Mouse (Mus musculus) layer of hippocampus, adult 2 months (tissue): ENCODE data around the gene Prune1. TPM values are rescaled to one million over a fixed set of nuclear protein-coding genes. Genes with fewer than 3 reads are reported as not detected.

ENCODE experiments used
- DNase-seq, 2 experiments: peaks; one replicate each; pipeline ENCODE4 v3.0.0; 2022; ENCODE audit warnings: low spot score in 2 of 2
- H3K27ac ChIP-seq: fragments of 200-600 bp; 2 replicates; pipeline ENCODE4 v1.8.1; 2022
- H3K4me3 ChIP-seq: fragments of 200-600 bp; 2 replicates; pipeline ENCODE4 v1.8.1; 2022; ENCODE audit warnings: mild to moderate bottlenecking
- CTCF ChIP-seq: fragments of 200-600 bp; conservative IDR thresholded peaks from 2 replicates; pipeline ENCODE4 v1.8.1; 2022; ENCODE audit warnings: antibody characterized with exemption, mild to moderate bottlenecking, moderate library complexity
- total RNA-seq, 2 experiments: library from RNA; stranded (reverse); gene quantifications; 2 replicates each; pipeline ENCODE4 v1.2.3; 2021

Gene Prune1
- total RNA-seq, 2 experiments from 2014 or later, result 22.0 to 22.4 TPM

DNA sequence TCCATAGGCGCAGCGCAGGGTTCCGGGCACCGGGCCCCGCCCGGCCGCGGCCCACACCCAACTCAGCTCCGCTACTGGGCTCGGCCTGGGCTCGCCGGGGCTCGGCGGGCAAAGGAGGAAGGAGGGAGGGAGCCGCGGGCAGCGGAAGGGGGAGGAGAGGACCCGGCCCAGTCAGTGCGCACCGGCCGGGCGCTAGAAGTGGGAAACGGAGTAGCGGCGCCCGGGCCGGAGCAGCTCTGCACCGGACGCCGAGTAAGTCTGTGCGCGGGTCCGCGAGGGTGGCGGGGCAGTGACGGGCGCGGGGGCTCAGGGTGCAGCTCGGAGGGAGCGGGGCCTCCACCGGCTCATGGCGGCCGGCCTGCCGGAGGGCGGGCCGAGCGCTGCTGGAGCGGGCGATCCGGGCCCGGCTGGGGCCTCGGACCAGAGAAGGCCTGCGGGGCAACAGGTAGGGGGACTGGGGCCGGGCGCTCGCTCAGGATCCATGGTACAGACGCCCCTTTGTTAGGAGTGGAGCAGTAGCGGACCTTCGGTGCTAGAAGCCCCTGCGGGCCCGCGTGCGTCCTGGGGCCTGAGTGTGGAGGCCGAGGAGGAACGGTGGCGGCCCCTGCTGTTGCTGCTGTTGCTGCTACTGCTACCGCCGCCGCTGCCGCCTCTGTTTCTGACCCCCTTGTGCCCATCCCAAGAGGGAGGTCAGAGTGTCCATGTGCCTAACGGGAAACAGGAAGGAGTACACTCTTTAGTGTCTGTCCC lies 33.4 kb upstream of the Prune1 start:
- TF ChIP-seq CTCF, result peak; percentile 49
- Histone ChIP-seq H3K4me3 (peak overlapping the region; percentile 83), H3K27ac (peak overlapping the region; percentile 98)
- peak; percentile 57 to 58 for DNase-seq

DNA sequence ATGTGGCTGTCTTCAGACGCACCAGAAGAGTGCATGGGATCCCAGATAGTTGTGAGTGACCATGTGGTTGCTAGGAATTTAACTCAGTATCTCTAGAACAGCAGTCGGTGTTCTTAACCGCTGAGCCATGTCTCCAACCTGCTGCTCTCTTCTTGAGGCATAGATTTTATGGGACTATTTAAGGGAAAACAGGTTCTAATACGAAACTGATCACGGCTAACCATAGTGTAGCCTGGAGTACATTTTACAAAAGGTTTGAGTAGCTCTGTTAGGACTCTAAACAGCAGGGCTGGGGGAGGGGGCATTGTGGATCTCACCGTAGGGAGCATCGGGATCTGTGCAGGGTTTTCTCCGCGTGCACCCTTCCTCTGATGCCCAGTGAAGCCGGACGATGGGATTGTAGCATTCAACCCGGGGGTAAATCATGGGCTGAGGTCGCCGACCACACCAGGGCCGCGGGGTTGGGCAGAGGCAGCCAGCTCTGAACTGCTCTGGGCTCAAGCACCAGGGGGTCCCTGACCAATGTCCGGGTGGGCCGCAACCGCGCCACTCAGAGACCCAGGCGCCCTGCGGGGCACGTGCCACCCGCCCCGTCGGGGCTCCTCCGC lies 32.7 kb upstream of the Prune1 start, which contains the start of gene Cers2:
Gene Cers2, plus strand, starts transcription at position 306 of the 608 bp plus-strand sequence.
- Histone ChIP-seq H3K4me3 (peak within 1 kb of the TSS; percentile 83), H3K27ac (peak within 1 kb of the TSS; percentile 98)
- DNase-seq, result no peak
- TF ChIP-seq CTCF, result no peak

DNA sequence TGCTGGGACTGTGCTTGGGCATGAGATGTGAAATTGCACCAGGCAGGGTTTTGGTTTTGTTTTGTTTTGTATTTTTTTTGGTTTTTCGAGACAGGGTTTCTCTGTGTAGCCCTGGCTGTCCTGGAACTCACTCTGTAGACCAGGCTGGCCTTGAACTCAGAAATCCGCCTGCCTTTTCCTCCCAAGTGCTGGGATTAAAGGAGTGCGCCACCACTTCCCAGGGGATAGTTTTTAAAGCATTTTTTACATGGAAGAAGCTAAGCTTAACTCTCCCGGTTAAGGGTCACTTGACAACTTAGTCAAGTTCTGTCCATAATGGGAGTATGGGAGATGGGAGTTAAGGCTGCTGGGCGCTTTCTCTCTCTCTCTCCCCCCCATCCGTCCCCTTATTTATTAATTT lies 32.2 kb upstream of the Prune1 start:
- Histone ChIP-seq H3K4me3 (no peak overlapping the region; the same call in 1 of the 2 replicates), H3K27ac (peak overlapping the region; percentile 98; the same call in 1 of the 2 replicates)
- no peak for TF ChIP-seq CTCF
- no peak for DNase-seq

DNA sequence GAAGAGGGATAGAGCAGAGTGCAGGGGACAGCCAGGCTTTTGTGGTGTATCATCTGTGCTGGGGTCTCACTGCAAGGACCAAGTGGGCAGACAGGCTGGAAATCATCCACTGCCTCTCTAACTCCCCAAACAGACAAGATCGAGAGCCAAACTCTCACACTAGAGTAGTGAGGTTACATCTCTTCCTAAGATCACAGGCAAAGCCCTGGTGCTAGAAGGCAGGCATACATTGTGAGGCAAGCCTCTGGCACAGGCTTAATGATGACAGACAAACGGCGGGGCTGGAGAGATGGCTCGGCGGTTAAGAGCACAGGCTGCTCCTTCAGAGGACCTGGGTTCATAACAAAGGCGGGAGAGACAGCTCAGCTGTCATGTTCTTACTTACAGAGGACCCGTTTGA lies 31.6 kb upstream of the Prune1 start:
- no peak overlapping the region for H3K27ac ChIP-seq
- no peak for DNase-seq
- TF ChIP-seq CTCF, result no peak
- H3K4me3 ChIP-seq, result no peak overlapping the region

DNA sequence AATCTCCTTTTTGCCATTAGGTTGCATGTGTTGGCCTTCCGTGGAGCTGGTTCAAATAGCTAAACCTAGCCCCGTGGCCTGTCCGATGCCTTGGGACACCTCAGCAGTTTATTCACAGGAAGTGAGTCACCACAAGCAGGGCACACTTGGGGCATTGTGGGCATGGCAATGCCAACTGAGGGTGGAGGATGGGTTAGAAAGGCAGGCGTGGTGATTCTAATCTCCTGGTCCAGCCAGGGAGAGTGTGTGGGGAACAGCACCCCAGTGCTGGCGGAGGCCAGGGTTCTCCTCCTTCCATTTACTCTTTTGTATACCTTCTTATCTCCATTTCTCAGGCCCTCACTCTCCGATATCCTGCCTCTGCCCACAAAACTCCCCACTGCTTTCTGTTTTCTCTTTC lies 30.7 kb upstream of the Prune1 start:
- H3K4me3 ChIP-seq, result no peak overlapping the region
- TF ChIP-seq CTCF, result no peak
- peak overlapping the region; percentile 39; the same call in 1 of the 2 replicates for H3K27ac ChIP-seq
- DNase-seq, result no peak

DNA sequence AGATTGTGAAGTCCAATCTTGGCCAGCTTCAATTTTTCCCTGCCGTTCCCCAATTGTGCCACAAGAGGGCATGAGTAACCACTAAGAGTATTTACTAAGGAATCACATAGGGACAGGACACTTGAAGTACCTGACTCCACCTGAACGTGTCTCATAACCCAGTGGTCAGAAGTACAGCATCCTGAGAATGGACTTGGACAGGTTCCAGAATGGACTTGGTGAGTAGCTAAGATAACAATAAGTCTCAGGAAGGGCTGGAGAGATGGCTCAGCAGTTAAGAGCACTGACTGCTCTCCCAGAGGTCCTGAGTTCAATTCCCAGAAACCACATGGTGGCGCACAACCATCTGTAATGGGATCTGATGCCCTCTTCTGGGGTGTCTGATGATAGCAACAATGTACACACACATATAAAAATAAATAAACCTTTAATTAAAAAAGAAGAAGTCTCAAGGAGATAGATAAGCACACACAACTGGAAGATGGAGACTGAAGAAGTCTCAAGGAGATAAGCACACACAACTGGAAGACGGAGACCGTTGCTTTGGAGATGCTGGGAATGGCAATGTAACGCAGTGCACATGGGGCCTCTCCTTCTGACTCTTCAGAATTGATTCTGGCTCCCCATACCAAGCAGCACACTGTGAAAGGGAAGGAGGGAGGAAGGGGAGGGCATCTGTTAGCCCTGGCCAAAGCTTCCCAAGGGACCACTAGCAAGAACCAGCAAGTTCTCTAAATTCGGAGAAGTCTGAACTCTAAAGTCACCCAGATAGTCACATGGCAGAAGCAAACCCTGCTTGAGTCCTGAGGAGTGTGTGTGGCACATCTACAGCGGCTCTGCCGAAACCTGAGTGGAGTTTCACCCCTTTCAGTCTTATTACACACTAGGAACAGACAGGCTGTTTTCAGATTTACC lies 29.3 kb upstream of the Prune1 start:
- Histone ChIP-seq H3K27ac (no peak overlapping the region), H3K4me3 (no peak overlapping the region)
- DNase-seq, result peak; percentile 44 to 58
- peak; percentile 85 for TF ChIP-seq CTCF

DNA sequence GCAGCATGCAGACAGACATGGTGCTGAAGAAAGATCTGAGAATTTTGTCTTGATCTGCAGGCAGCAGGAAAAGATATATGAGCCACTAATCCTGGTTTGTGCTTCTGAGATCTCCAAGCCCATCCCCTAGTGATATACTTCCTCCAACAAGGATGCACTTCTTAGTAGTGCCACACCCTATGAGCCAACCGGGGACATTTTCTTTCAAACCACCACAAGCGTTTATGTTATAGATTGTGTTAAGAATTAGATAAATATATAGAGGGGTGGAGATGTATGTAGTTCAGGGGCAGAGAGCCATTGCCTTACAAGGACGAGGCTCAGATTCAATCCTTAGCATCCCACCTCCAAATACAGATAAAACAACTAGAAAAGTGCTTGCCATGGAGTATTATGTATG lies 28.6 kb upstream of the Prune1 start:
- no peak for DNase-seq
- Histone ChIP-seq H3K27ac (no peak overlapping the region), H3K4me3 (no peak overlapping the region)
- TF ChIP-seq CTCF, result no peak

DNA sequence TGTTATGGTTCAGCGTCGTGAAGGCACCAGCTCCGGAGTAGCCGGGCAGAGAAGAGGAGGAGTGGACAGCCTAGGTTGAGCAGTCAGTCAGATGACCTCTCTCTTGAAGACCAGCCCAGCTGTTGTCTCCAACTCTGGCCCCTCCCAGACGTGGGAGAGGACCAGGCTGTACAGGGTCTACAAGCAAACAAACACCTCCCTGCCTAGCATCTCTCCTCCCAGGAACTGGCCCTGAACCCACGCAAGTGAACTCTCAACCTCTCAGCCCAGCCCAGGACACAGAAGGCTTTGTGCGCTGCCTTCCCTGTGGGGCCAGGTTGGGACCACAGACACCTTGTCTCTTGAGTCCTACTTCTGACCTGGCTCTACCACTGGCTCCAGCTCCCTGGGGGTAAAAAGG lies 25.2 kb upstream of the Prune1 start, which contains the start of gene Anxa9:
Gene Anxa9, minus strand, starts transcription at position 77 of the 400 bp plus-strand sequence.
- TF ChIP-seq CTCF, result no peak
- no peak within 1 kb of the TSS for H3K4me3 ChIP-seq
- no peak within 1 kb of the TSS for H3K27ac ChIP-seq
- no peak for DNase-seq

DNA sequence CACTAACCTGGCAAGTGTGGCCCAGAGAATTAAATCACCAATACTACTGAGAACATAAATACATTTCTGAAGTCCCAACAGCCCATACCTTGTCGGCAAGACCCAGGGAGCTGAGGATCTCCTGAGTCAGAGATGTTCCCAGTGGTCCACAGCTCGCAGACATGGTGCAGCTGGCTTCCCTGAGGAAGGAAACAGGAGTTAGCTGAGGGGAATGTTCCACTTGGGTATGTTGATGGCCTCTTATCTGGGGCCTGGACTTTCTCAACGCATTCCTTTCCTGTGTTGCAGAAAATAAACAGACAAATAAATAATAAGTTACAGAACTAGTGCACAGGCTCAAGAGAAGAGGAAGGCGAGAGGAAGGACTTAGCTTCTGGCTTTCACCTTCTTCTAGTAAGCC lies 24.4 kb upstream of the Prune1 start:
- no peak for TF ChIP-seq CTCF
- no peak overlapping the region for H3K27ac ChIP-seq
- DNase-seq, result no peak
- H3K4me3 ChIP-seq, result no peak overlapping the region

DNA sequence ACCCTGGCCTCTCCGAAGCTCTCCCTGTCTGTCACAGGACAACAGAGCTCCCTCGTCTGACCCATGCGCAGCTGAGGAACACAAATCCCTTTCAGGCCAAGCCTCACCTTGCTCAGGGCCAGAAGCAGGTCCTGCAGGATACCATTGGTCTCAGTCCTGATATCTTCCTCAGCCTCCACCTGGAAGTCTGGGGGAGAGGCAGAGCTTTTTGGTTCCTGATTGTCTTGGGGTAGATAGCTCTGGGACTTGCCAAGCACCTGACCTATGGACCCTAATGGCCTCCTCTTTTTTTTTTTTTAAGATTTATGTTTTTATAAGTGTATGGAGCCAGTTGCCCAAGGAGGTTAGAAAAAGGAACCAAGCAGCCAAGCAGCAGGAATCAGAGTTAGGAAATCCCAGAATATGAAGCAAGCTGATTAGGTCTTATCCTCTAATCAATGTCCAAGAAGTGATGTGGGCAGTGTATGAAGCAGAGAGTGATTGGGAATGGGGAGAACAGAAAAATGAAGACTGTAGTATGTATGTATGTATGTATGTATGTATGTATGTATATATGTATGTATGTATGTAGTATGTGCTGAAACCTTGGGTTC lies 19.4 kb upstream of the Prune1 start:
- H3K27ac ChIP-seq, result no peak overlapping the region
- DNase-seq, result no peak
- no peak overlapping the region for H3K4me3 ChIP-seq
- TF ChIP-seq CTCF, result no peak

DNA sequence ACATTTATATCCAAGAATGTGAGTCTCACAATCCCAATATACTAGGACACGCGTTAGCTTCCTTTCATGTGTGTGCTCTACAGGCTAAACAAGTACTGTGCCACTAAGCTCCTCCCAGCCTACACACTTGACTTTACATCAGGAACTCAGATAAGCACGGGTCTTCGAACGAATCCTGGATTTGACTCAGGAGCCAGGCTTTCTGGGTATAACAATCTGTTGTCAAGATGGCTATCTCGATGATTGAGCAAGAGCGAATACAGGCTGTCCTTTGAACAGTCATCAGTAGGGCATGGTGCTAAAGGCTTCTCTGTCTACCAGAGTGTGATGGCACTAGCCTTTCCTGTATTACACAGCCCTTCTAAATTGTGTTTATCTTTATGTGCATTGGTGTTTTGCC lies 16.1 kb upstream of the Prune1 start:
- H3K27ac ChIP-seq, result no peak overlapping the region
- H3K4me3 ChIP-seq, result no peak overlapping the region
- no peak for TF ChIP-seq CTCF
- no peak for DNase-seq

DNA sequence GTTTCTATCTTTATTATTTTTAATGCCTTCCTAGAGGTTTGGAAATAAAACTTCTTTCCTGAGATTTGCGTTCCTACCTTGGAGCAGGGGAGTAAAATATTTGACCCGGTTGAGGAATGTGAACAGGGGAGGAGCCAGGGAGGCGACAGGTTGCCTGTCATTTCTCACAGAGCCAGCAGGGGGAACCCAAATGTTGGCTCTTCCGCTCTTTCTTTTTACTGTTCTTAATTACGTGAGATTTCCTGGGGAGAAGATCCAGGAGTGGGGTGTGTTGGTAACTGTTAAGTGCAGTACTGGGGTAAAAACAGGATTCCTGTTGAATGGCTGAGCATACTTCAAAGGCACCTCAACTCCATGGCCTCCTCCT lies 14.2 kb upstream of the Prune1 start:
- Histone ChIP-seq H3K27ac (no peak overlapping the region), H3K4me3 (no peak overlapping the region)
- no peak for DNase-seq
- peak; percentile 85 for TF ChIP-seq CTCF
